Mouse (Mus musculus): ENCODE measurements around the gene Ttn. TPM values are rescaled to one million over a fixed set of nuclear protein-coding genes. Genes with fewer than 3 reads are reported as not detected.

Ttn gene
- polyA plus RNA-seq, 1 experiment from 2014 or later = 0.40 TPM

DNA sequence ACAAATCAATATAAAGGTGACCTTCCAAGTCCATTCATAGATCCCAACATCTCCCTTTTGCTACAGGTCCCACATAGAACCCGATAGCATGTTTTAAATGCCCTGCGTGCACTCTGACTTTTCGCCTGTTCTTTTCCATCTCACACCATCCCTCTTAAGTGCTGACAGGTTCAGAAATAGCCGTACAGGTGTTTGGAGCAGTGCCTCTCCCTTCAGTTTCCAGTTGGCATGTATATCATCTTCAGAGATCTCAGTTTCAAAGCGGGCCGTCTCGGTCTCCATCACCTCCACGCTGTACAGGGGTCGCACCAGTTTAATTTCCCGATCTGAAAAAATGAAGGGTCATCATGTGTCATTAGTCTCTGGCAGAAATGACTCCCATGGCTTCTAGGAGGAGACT lies 174.0 kb downstream of the Ttn start:
- Histone ChIP-seq H3K9ac (no peak overlapping the region), H3K4me2 (no peak overlapping the region)
- WGBS = 95% methylated on average over 10 of the region's 10 CpGs

GRCm38 (mm10) chr2:76807284-76807683 lies 175.1 kb downstream of the Ttn start:
- WGBS = 89% methylated on average over 7 of the region's 7 CpGs
- no peak for ATAC-seq (replicated peaks)
- Histone ChIP-seq H3K27ac (no peak overlapping the region), H3K36me3 (replicated peaks) (no peaks in the 10 kb centered on the region), H3K9ac (no peak overlapping the region), H3K9me3 (no peaks in the 10 kb centered on the region), H3K27me3 (replicated peaks) (no peaks in the 10 kb centered on the region), H3K4me1 (no peaks in the 10 kb centered on the region), H3K4me2 (no peak overlapping the region), H3K4me3 (no peak overlapping the region)

More for the DNA sequence above, 174.0 kb downstream of the Ttn start:
- H3K4me1 ChIP-seq = no peaks in the 10 kb centered on the region
- H3K36me3 ChIP-seq (replicated peaks) = no peaks in the 10 kb centered on the region
- no peaks in the 10 kb centered on the region for H3K9me3 ChIP-seq
- H3K4me3 ChIP-seq = no peak overlapping the region
- H3K27me3 ChIP-seq (replicated peaks) = no peaks in the 10 kb centered on the region
- H3K27ac ChIP-seq = no peak overlapping the region
- no peak for ATAC-seq (replicated peaks)

DNA sequence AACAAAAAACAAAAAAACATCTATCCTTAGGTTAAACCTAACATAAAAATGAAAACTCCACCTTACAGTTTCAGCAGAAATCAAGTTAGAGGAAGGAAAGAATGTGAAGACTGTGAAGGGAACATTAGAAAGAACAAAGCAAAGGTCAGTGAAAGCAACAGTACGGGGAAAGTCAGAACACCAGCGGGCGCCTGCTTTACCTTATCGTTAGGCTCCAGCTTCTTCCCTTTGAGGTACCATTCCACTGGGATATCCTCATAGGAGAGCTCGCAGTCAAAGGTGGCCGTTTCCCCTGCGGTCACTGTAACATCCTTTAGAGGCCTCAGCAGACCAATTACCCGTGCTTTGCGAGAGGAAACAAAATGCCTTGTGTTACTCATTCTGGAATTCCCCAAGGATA lies 175.5 kb downstream of the Ttn start:
- Histone ChIP-seq H3K9ac (no peak overlapping the region), H3K4me2 (no peak overlapping the region), H3K4me1 (no peaks in the 10 kb centered on the region), H3K4me3 (no peak overlapping the region), H3K9me3 (no peaks in the 10 kb centered on the region), H3K36me3 (replicated peaks) (no peaks in the 10 kb centered on the region), H3K27me3 (replicated peaks) (no peaks in the 10 kb centered on the region), H3K27ac (no peak overlapping the region)
- ATAC-seq (replicated peaks) = no peak
- 78% methylated on average over 9 of the region's 9 CpGs for WGBS

DNA sequence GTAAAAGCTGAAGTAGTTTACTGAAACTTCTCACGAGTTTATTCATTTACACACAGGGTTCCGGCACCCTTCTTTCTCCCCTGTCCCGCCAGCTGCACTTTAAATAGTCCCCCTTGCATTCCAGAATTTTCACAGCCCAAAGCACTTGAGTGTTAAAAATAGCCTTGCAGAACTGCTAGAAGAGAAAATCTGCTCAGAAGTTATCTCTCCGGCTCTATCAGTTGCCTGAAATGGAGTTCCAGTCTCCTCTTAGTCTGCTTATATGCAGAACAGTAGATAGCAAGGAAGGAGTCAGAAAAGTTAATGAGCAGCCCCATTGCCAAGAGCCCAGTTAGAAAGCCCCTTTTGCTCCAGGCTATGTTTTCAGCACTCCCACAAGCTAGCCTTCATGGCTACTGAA lies 176.0 kb downstream of the Ttn start:
- no peaks in the 10 kb centered on the region for H3K27me3 ChIP-seq (replicated peaks)
- ATAC-seq (replicated peaks) = no peak

GRCm38 (mm10) chr2:76805191-76805892 lies 177.0 kb downstream of the Ttn start:
- WGBS = 66% methylated on average over 5 of the region's 5 CpGs
- Histone ChIP-seq H3K4me3 (no peak overlapping the region), H3K36me3 (replicated peaks) (no peaks in the 10 kb centered on the region), H3K27ac (no peak overlapping the region), H3K4me1 (no peaks in the 10 kb centered on the region), H3K27me3 (replicated peaks) (no peaks in the 10 kb centered on the region), H3K4me2 (no peak overlapping the region), H3K9ac (no peak overlapping the region), H3K9me3 (no peaks in the 10 kb centered on the region)
- ATAC-seq (replicated peaks) = no peak

More for the DNA sequence above, 176.0 kb downstream of the Ttn start:
- no peaks in the 10 kb centered on the region for H3K4me1 ChIP-seq
- H3K36me3 ChIP-seq (replicated peaks) = no peaks in the 10 kb centered on the region
- no peaks in the 10 kb centered on the region for H3K9me3 ChIP-seq
- no peak overlapping the region for H3K4me3 ChIP-seq
- no peak overlapping the region for H3K9ac ChIP-seq
- H3K27ac ChIP-seq = no peak overlapping the region
- no peak overlapping the region for H3K4me2 ChIP-seq
- 74% methylated on average over 4 of the region's 4 CpGs for WGBS

- H3K4me2 ChIP-seq = no peak overlapping the region
These were observed 198.2 kb downstream of the Ttn start for GRCm38 (mm10) chr2:76784171-76784570.

GRCm38 (mm10) chr2:76780792-76781191 lies 201.6 kb downstream of the Ttn start:
- 92% methylated on average over 13 of the region's 13 CpGs for WGBS
- Histone ChIP-seq H3K4me3 (no peak overlapping the region), H3K27ac (no peak overlapping the region), H3K4me2 (no peak overlapping the region), H3K9me3 (no peaks in the 10 kb centered on the region), H3K36me3 (replicated peaks) (no peaks in the 10 kb centered on the region), H3K27me3 (replicated peaks) (no peaks in the 10 kb centered on the region), H3K9ac (no peak overlapping the region), H3K4me1 (no peaks in the 10 kb centered on the region)
- ATAC-seq (replicated peaks) = no peak

More at GRCm38 (mm10) chr2:76784171-76784570, 198.2 kb downstream of the Ttn start:
- Histone ChIP-seq H3K27me3 (replicated peaks) (no peaks in the 10 kb centered on the region), H3K9ac (no peak overlapping the region), H3K9me3 (no peaks in the 10 kb centered on the region), H3K4me1 (no peaks in the 10 kb centered on the region), H3K36me3 (replicated peaks) (no peaks in the 10 kb centered on the region), H3K4me3 (no peak overlapping the region), H3K27ac (no peak overlapping the region)
- WGBS = 96% methylated on average over 12 of the region's 12 CpGs
- ATAC-seq (replicated peaks) = no peak

DNA sequence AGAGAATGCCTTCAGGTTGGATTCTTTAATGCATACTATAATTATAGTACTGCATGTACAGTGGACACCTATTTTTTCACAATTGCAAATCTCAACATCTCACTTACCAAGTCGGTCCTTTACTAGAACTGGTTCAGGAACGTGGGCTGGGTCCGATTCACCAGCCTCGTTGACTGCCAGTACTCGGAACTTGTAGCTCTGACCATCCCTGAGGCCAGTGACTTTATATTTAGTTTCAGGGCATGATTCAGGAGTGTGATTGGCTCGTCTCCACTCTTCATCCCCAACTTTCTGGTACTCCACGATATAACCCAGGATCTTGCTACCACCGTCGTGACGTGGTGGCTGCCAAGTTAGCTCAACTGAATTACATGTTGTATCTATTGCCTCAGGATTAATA lies 212.5 kb downstream of the Ttn start:
- Histone ChIP-seq H3K4me2 (no peak overlapping the region), H3K27ac (no peak overlapping the region)
- 91% methylated on average over 10 of the region's 10 CpGs for WGBS

GRCm38 (mm10) chr2:76767231-76767630 lies 215.1 kb downstream of the Ttn start:
- no peak overlapping the region for H3K4me2 ChIP-seq
- no peak overlapping the region for H3K27ac ChIP-seq
- H3K4me3 ChIP-seq = no peak overlapping the region
- H3K9me3 ChIP-seq = no peaks in the 10 kb centered on the region
- no peaks in the 10 kb centered on the region for H3K4me1 ChIP-seq
- no peaks in the 10 kb centered on the region for H3K36me3 ChIP-seq (replicated peaks)
- H3K9ac ChIP-seq = no peak overlapping the region
- no peak for ATAC-seq (replicated peaks)
- WGBS = 97% methylated on average over 12 of the region's 12 CpGs
- no peaks in the 10 kb centered on the region for H3K27me3 ChIP-seq (replicated peaks)

More for the DNA sequence above, 212.5 kb downstream of the Ttn start:
- Histone ChIP-seq H3K36me3 (replicated peaks) (no peaks in the 10 kb centered on the region), H3K9me3 (no peaks in the 10 kb centered on the region), H3K9ac (no peak overlapping the region), H3K4me3 (no peak overlapping the region), H3K27me3 (replicated peaks) (no peaks in the 10 kb centered on the region), H3K4me1 (no peaks in the 10 kb centered on the region)
- no peak for ATAC-seq (replicated peaks)

DNA sequence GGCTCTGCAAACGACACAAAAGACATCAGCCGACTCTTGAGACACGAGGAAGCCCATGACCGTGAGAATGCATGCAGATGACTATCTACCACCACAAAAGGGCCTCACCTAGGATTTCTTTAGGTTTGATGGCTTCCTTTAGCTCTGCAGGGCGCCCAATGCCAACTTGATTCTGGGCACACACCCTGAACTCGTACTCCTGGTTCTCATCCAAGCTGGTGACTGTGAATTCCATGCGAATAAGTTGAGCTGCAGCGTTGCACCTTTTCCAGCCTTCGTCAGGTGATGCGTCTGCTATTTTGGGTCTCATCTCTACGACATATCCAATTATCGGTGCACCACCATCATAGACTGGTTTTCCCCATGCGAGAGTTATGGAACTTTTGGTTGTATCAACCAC lies 217.8 kb downstream of the Ttn start:
- ATAC-seq (replicated peaks) = no peak
- no peaks in the 10 kb centered on the region for H3K36me3 ChIP-seq (replicated peaks)
- no peak overlapping the region for H3K27ac ChIP-seq
- no peak overlapping the region for H3K4me3 ChIP-seq
- no peaks in the 10 kb centered on the region for H3K9me3 ChIP-seq
- 91% methylated on average over 13 of the region's 13 CpGs for WGBS
- H3K9ac ChIP-seq = no peak overlapping the region
- no peaks in the 10 kb centered on the region for H3K27me3 ChIP-seq (replicated peaks)
- no peak overlapping the region for H3K4me2 ChIP-seq
- no peaks in the 10 kb centered on the region for H3K4me1 ChIP-seq

DNA sequence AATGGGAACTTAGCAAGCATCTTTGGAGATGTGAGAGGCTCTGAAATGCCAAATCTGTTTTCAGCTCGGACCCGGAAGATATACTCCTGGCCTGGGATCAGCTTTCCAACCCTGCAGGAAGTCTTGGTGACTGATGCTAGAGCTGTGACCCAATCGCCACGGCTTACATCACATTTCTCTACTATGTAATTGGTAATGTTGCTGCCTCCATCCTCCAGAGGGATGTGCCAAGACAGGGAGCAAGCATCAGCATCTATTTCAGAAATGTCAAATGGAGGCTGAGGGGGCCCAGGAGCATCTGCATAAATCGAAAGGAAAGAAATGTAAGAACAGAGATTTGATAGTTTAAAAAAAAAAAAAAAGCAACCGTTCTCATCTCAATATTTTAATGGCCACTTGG lies 220.2 kb downstream of the Ttn start:
- Histone ChIP-seq H3K27ac (no peak overlapping the region), H3K9me3 (no peaks in the 10 kb centered on the region), H3K4me1 (no peaks in the 10 kb centered on the region), H3K36me3 (replicated peaks) (no peaks in the 10 kb centered on the region), H3K27me3 (replicated peaks) (no peaks in the 10 kb centered on the region), H3K4me3 (no peak overlapping the region), H3K4me2 (no peak overlapping the region), H3K9ac (no peak overlapping the region)
- ATAC-seq (replicated peaks) = no peak
- WGBS = 90% methylated on average over 6 of the region's 6 CpGs

- Histone ChIP-seq H3K27me3 (replicated peaks) (no peaks in the 10 kb centered on the region), H3K36me3 (replicated peaks) (no peaks in the 10 kb centered on the region), H3K9me3 (no peaks in the 10 kb centered on the region), H3K4me1 (no peaks in the 10 kb centered on the region), H3K4me3 (no peak overlapping the region), H3K9ac (no peak overlapping the region), H3K4me2 (no peak overlapping the region), H3K27ac (no peak overlapping the region)
- no peak for ATAC-seq (replicated peaks)
- WGBS = 93% methylated on average over 15 of the region's 15 CpGs
These were observed 225.9 kb downstream of the Ttn start for GRCm38 (mm10) chr2:76756461-76756860.

GRCm38 (mm10) chr2:76751993-76752392 lies 230.4 kb downstream of the Ttn start:
- Histone ChIP-seq H3K4me1 (no peaks in the 10 kb centered on the region), H3K27ac (no peak overlapping the region), H3K9me3 (0 out of 2 replicates have a peak, but pooled peaks cover 4% of the 10 kb centered on the region), H3K27me3 (replicated peaks) (no peaks in the 10 kb centered on the region), H3K4me2 (no peak overlapping the region), H3K4me3 (no peak overlapping the region), H3K9ac (no peak overlapping the region), H3K36me3 (replicated peaks) (no peaks in the 10 kb centered on the region)
- ATAC-seq (replicated peaks) = no peak
- WGBS = 93% methylated on average over 6 of the region's 6 CpGs
